ENCODE assay signal across 9 mouse cellular contexts in the genomic region with DNA sequence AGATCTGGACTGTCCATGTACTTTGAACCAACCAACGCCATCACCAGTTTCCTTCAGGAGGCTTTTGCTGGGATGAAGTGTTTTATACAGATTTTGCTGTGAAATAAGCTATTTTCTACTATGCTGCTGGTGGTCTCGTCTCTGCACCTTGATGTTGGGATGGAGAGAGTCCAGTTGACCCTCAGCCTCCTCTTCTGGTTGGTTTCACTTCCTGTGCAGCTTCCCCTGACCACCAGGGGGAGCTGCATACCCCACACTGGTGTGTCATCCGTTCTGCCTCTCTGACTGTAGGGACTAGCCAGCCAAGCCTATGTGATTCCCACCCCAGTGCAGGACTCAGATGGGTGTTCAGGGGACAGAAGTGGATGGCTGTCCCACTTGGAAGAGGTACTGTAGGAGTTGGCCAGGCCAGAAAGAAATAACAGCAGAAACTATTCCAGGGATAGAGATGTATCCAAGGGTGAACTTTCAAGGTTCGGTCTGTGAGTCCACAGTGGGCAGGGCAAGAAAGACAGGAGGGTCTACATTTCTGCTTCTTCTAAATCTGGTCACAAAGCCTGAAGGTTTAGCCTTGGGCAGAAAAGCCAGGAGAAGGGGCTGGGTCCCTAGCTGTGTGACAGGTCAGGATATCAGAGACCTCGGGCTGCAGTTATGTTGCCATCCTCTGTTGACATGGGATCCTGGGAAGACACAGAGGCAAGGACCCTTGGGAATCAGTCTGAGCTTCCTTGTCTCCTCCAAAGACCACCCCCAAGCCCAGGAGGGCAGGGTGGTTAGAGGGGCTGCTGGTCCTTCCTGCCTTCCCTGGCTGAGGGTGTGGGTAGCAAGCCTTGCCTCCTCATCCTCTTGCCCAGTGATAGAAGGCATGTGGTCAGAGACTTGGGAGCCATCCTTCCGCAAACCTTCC. TPM values are rescaled to one million over a fixed set of nuclear protein-coding genes. Genes with fewer than 3 reads are reported as not detected.
A peak's percentile ranks its signal among the peaks of the same experiment; 100 is the strongest.
DNase-seq lines count a peak whose midpoint lies in the region; ATAC-seq and TF ChIP-seq lines count a peak whose summit lies in the region.
"Had no signal": no experiment of that assay in that cellular context is flagged by ENCODE, and none has a peak within 500 bp of the region (broad histone marks: within the 10 kb centered on the region; RNA-seq: fewer than 3 reads in every experiment).

No protein-coding gene starts in this region.

- no peaks in the 10 kb centered on the region for H3K4me1 ChIP-seq in intestine, postnatal 0 days (replicated peaks; ENCODE audit: control insufficient read depth, insufficient read depth, low read length)
- H3K4me1 ChIP-seq in intestine, embryonic 16.5 days (ENCODE audit: control insufficient read depth, insufficient read depth, low read length) = no peaks in the 10 kb centered on the region; the same call in 1 of the 2 replicates
- peaks cover 13 to 57% of the 10 kb centered on the region in 2 experiments for H3K4me1 ChIP-seq in CH12.LX (ENCODE audit: control insufficient read depth in 1 of 2, insufficient read depth in 2 of 2)
- no peaks in the 10 kb centered on the region for H3K4me1 ChIP-seq in limb, embryonic 11.5 days (ENCODE audit: control insufficient read depth, insufficient read depth, low read length)
- H3K4me1 ChIP-seq in olfactory bulb, adult 2 months (ENCODE audit: control insufficient read depth, insufficient read depth, low read length) = no peaks in the 10 kb centered on the region
- H3K4me1 ChIP-seq: limb, embryonic 15.5 days had no signal

- H3K9ac ChIP-seq in intestine, postnatal 0 days (ENCODE audit: low read depth, low read length) = no peak overlapping the region
- no peak overlapping the region for H3K9ac ChIP-seq in intestine, embryonic 16.5 days (ENCODE audit: low read depth, low read length)
- H3K9ac ChIP-seq in CH12.LX (ENCODE audit: insufficient read depth, low read depth) = peak overlapping the region; percentile 96
- H3K9ac ChIP-seq in limb, embryonic 11.5 days (ENCODE audit: low read length) = no peak overlapping the region
- H3K9ac ChIP-seq: limb, embryonic 15.5 days had no signal

- peak; percentile 76 for TF ChIP-seq RAD21 in CH12.LX (IDR thresholded peaks at IDR 0.05; ENCODE audit: low read depth, low read length)

- in situ Hi-C loops in CH12.LX (cut with MboI; ENCODE audit: low pct_ligation_motif_present, low pct_unique_long_range_greater_than_20kb, low sequenced_read_pairs) = loop anchor here (5.0 to 25.0 kb wide), 2 partner anchors 35 to 505 kb away; a partner anchor contains a TSS

- dilution Hi-C loops in CH12.LX (cut with MboI; ENCODE audit: extremely low pct_ligation_motif_present, extremely low pct_unique_long_range_greater_than_20kb, low sequenced_read_pairs) = no loop called here

- H3K36me3 ChIP-seq in intestine, postnatal 0 days (ENCODE audit: control insufficient read depth, insufficient read depth) = peaks cover 18% of the 10 kb centered on the region; the same call in 1 of the 2 replicates
- no peaks in the 10 kb centered on the region for H3K36me3 ChIP-seq in intestine, embryonic 16.5 days (ENCODE audit: control insufficient read depth, insufficient read depth, low read length)
- peaks cover 27 to 56% of the 10 kb centered on the region in 2 experiments for H3K36me3 ChIP-seq in CH12.LX (replicated peaks in 1 of 2; ENCODE audit: control insufficient read depth in 1 of 2, insufficient read depth in 1 of 2, low read length in 1 of 2)
- no peaks in the 10 kb centered on the region for H3K36me3 ChIP-seq in limb, embryonic 11.5 days (ENCODE audit: control insufficient read depth, insufficient read depth, low read length)
- H3K36me3 ChIP-seq: limb, embryonic 15.5 days had no signal

- no peak for TF ChIP-seq EP300 in CH12.LX (IDR thresholded peaks at IDR 0.05; ENCODE audit: low read length)

- H3K79me2 ChIP-seq in CH12.LX (replicated peaks; ENCODE audit: control insufficient read depth, extremely low read depth, insufficient read depth, poor library complexity, severe bottlenecking) = peaks cover 25% of the 10 kb centered on the region

- TF ChIP-seq POLR2A in CH12.LX (IDR thresholded peaks at IDR 0.05; ENCODE audit: low read depth, low read length) = peak; percentile 54
- no peak for TF ChIP-seq POLR2A in olfactory bulb, adult 2 months (IDR thresholded peaks at IDR 0.05; ENCODE audit: insufficient read depth, low read depth, low read length)

- TF ChIP-seq CTCF in intestine, postnatal 0 days (IDR thresholded peaks at IDR 0.05; ENCODE audit: low read depth) = peak; percentile 90
- peak; percentile 81 to 92 for TF ChIP-seq CTCF in CH12.LX (conservative IDR thresholded peaks at IDR 0.05 in 1 of 2, IDR thresholded peaks at IDR 0.05 in 1 of 2; ENCODE audit: low read depth in 2 of 2, low read length in 2 of 2)
- TF ChIP-seq CTCF in olfactory bulb, adult 2 months (IDR thresholded peaks at IDR 0.05; ENCODE audit: insufficient read depth, low read depth, low read length) = peak; percentile 52

- H3K9me3 ChIP-seq in intestine, postnatal 0 days (ENCODE audit: control insufficient read depth) = no peaks in the 10 kb centered on the region
- H3K9me3 ChIP-seq in intestine, embryonic 16.5 days (ENCODE audit: control insufficient read depth, low read length) = no peaks in the 10 kb centered on the region
- H3K9me3 ChIP-seq in CH12.LX (replicated peaks; ENCODE audit: low read length) = no peaks in the 10 kb centered on the region
- H3K9me3 ChIP-seq in limb, embryonic 11.5 days (ENCODE audit: control insufficient read depth, low read length) = no peaks in the 10 kb centered on the region
- H3K9me3 ChIP-seq: limb, embryonic 15.5 days had no signal

- no peak overlapping the region for H3K4me2 ChIP-seq in intestine, postnatal 0 days (replicated peaks; ENCODE audit: low read depth)
- no peak overlapping the region for H3K4me2 ChIP-seq in intestine, embryonic 16.5 days (ENCODE audit: low read depth, low read length)
- H3K4me2 ChIP-seq in CH12.LX (ENCODE audit: insufficient read depth, low read depth, poor library complexity, severe bottlenecking) = peak overlapping the region; percentile 76
- H3K4me2 ChIP-seq in limb, embryonic 11.5 days (ENCODE audit: low read depth, severe bottlenecking) = no peak overlapping the region
- H3K4me2 ChIP-seq: limb, embryonic 15.5 days had no signal

- DNase-seq in CH12.LX (ENCODE audit: extremely low read depth) = peak; percentile 83
- DNase-seq in adrenal gland, postnatal 10 days = peak; percentile 82
- peak; percentile 65 for DNase-seq in gastrocnemius, postnatal 10 days
- peak; percentile 46 for DNase-seq in limb, embryonic 11.5 days (ENCODE audit: low spot score)
- DNase-seq in yolk sac, embryonic 10.5 days (ENCODE audit: low spot score) = no peak

- ATAC-seq in intestine, postnatal 0 days = no peak
- ATAC-seq in intestine, embryonic 16.5 days = no peak
- no peak for ATAC-seq in limb, embryonic 11.5 days (ENCODE audit: insufficient number of reproducible peaks, low FRiP score, low TSS enrichment, low read depth)

- no peaks in the 10 kb centered on the region for H3K27me3 ChIP-seq in intestine, postnatal 0 days (replicated peaks; ENCODE audit: control insufficient read depth, insufficient read depth, low read length)
- H3K27me3 ChIP-seq in intestine, embryonic 16.5 days (replicated peaks; ENCODE audit: control insufficient read depth, insufficient read depth, low read length) = no peaks in the 10 kb centered on the region
- no peaks in the 10 kb centered on the region for H3K27me3 ChIP-seq in CH12.LX (replicated peaks)
- H3K27me3 ChIP-seq in limb, embryonic 11.5 days (ENCODE audit: control insufficient read depth, insufficient read depth, low read length) = no peaks in the 10 kb centered on the region
- H3K27me3 ChIP-seq: limb, embryonic 15.5 days had no signal

- H3K4me3 ChIP-seq in intestine, postnatal 0 days (ENCODE audit: low read depth, low read length) = no peak overlapping the region
- no peak overlapping the region for H3K4me3 ChIP-seq in intestine, embryonic 16.5 days (ENCODE audit: low read length)
- H3K4me3 ChIP-seq in CH12.LX (replicated peaks in 1 of 3; ENCODE audit: low read depth in 2 of 3, low read length in 2 of 3, poor library complexity in 1 of 3) = peak overlapping the region; percentile 81 to 99 (median 91)
- H3K4me3 ChIP-seq in limb, embryonic 11.5 days (ENCODE audit: low read depth, low read length) = no peak overlapping the region
- no peak overlapping the region for H3K4me3 ChIP-seq in olfactory bulb, adult 2 months (ENCODE audit: insufficient read depth, low read depth, low read length)
- H3K4me3 ChIP-seq: limb, embryonic 15.5 days had no signal

- WGBS in intestine, postnatal 0 days = 69% methylated on average over 6 of the region's 6 CpGs
- 74% methylated on average over 6 of the region's 6 CpGs for WGBS in intestine, embryonic 16.5 days
- WGBS in limb, embryonic 11.5 days = 73% methylated on average over 6 of the region's 6 CpGs
- WGBS in olfactory bulb, adult 2 months = 67% methylated on average over 6 of the region's 6 CpGs

- H3K27ac ChIP-seq in intestine, postnatal 0 days (ENCODE audit: low read depth, low read length) = no peak overlapping the region
- H3K27ac ChIP-seq in intestine, embryonic 16.5 days (ENCODE audit: low read length) = no peak overlapping the region
- H3K27ac ChIP-seq in CH12.LX (ENCODE audit: insufficient read depth, low read depth) = peak overlapping the region; percentile 97
- no peak overlapping the region for H3K27ac ChIP-seq in limb, embryonic 11.5 days (replicated peaks; ENCODE audit: low read depth, low read length)
- H3K27ac ChIP-seq in olfactory bulb, adult 2 months (ENCODE audit: insufficient read depth, low read depth, low read length) = no peak overlapping the region
- H3K27ac ChIP-seq: limb, embryonic 15.5 days had no signal

RNA-seq across cellular contexts. Expression of a gene that starts 2.2 kb away (rescaled TPM):
- 28.7 and 31.2 TPM in 2 replicates for polyA plus RNA-seq in intestine, postnatal 0 days (2015; fragmentation: Nextera tagmentation; extraction: Ambion mirVana)
- 27.8 and 28.4 TPM in 2 replicates for polyA plus RNA-seq in intestine, embryonic 16.5 days (2015; fragmentation: Nextera tagmentation; extraction: Ambion mirVana)
- 2,306 and 3,109 TPM in 2 replicates for total RNA-seq in CH12.LX (2012; rRNA removed)
- 4,323 and 5,448 TPM in 2 replicates for total RNA-seq in CH12.LX (2014; rRNA removed)
- 1,849 and 1,886 TPM in 2 replicates for polyA plus RNA-seq in CH12.LX (2012; ENCODE audit: insufficient read length, low read depth)
- total RNA-seq in adrenal gland, postnatal 10 days (2021) = 10 to 100 TPM; 30.6 to 33.6 TPM
- total RNA-seq in gastrocnemius, postnatal 10 days (2021) = 1 to 10 TPM in 1 of 2 experiments, under 1 TPM in 1; 0.70 to 2.1 TPM
- polyA plus RNA-seq in limb, embryonic 11.5 days (2014; fragmentation: Nextera tagmentation; extraction: Ambion mirVana) = 5.1 and 6.2 TPM in 2 replicates
- not detected in 2 replicates for polyA plus RNA-seq in olfactory bulb, adult 2 months (2012; ENCODE audit: insufficient read depth, insufficient read length, low replicate concordance, missing spikeins)

RNA-seq across cellular contexts. Expression of a gene that starts 9.7 kb away (rescaled TPM):
- polyA plus RNA-seq in intestine, postnatal 0 days (2015; fragmentation: Nextera tagmentation; extraction: Ambion mirVana) = 0.88 and 1.5 TPM in 2 replicates
- 4.3 and 5.6 TPM in 2 replicates for polyA plus RNA-seq in intestine, embryonic 16.5 days (2015; fragmentation: Nextera tagmentation; extraction: Ambion mirVana)
- total RNA-seq in CH12.LX (2012; rRNA removed) (12.3 and 18.8 TPM in 2 replicates), CH12.LX (2014; rRNA removed) (6.0 and 6.6 TPM in 2 replicates)
- 35.9 and 38.8 TPM in 2 replicates for polyA plus RNA-seq in CH12.LX (2012; ENCODE audit: insufficient read length, low read depth)
- 1 to 10 TPM; 4.1 to 7.5 TPM for total RNA-seq in adrenal gland, postnatal 10 days (2021)
- 1 to 10 TPM in 1 of 2 experiments, under 1 TPM in 1; 0.73 to 1.7 TPM for total RNA-seq in gastrocnemius, postnatal 10 days (2021)
- 5.7 and 6.0 TPM in 2 replicates for polyA plus RNA-seq in limb, embryonic 11.5 days (2014; fragmentation: Nextera tagmentation; extraction: Ambion mirVana)
- polyA plus RNA-seq in olfactory bulb, adult 2 months (2012; ENCODE audit: insufficient read depth, insufficient read length, low replicate concordance, missing spikeins) = not detected in 2 replicates

RNA-seq across cellular contexts. Expression of a gene that starts 32.0 kb away (rescaled TPM):
- 17.9 and 22.5 TPM in 2 replicates for polyA plus RNA-seq in intestine, postnatal 0 days (2015; fragmentation: Nextera tagmentation; extraction: Ambion mirVana)
- polyA plus RNA-seq in intestine, embryonic 16.5 days (2015; fragmentation: Nextera tagmentation; extraction: Ambion mirVana) = 22.3 and 22.9 TPM in 2 replicates
- total RNA-seq in CH12.LX (2012; rRNA removed) = 9.2 and 10.6 TPM in 2 replicates
- total RNA-seq in CH12.LX (2014; rRNA removed) = 3.0 and 3.6 TPM in 2 replicates
- 15.6 and 15.9 TPM in 2 replicates for polyA plus RNA-seq in CH12.LX (2012; ENCODE audit: insufficient read length, low read depth)
- total RNA-seq in adrenal gland, postnatal 10 days (2021) = under 1 TPM; 0.82 to 0.96 TPM
- not detected for total RNA-seq in gastrocnemius, postnatal 10 days (2021)
- polyA plus RNA-seq in limb, embryonic 11.5 days (2014; fragmentation: Nextera tagmentation; extraction: Ambion mirVana) = 3.7 and 4.4 TPM in 2 replicates
- polyA plus RNA-seq in olfactory bulb, adult 2 months (2012; ENCODE audit: insufficient read depth, insufficient read length, low replicate concordance, missing spikeins) = not detected in 2 replicates

RNA-seq across cellular contexts. Expression of a gene that starts 36.0 kb away (rescaled TPM):
- 503 and 522 TPM in 2 replicates for polyA plus RNA-seq in intestine, postnatal 0 days (2015; fragmentation: Nextera tagmentation; extraction: Ambion mirVana)
- polyA plus RNA-seq in intestine, embryonic 16.5 days (2015; fragmentation: Nextera tagmentation; extraction: Ambion mirVana) = 428 and 452 TPM in 2 replicates
- total RNA-seq in CH12.LX (2012; rRNA removed) (151 and 153 TPM in 2 replicates), CH12.LX (2014; rRNA removed) (104 and 128 TPM in 2 replicates)
- polyA plus RNA-seq in CH12.LX (2012; ENCODE audit: insufficient read length, low read depth) = 289 and 362 TPM in 2 replicates
- 100 to 1,000 TPM in 1 of 2 experiments, 10 to 100 TPM in 1; 94.4 to 103 TPM for total RNA-seq in adrenal gland, postnatal 10 days (2021)
- total RNA-seq in gastrocnemius, postnatal 10 days (2021) = 10 to 100 TPM; 44.9 to 59.6 TPM
- polyA plus RNA-seq in limb, embryonic 11.5 days (2014; fragmentation: Nextera tagmentation; extraction: Ambion mirVana) = 314 and 345 TPM in 2 replicates
- polyA plus RNA-seq in olfactory bulb, adult 2 months (2012; ENCODE audit: insufficient read depth, insufficient read length, low replicate concordance, missing spikeins) = 1,207 TPM in 1 of 2 replicates, not detected in the other

RNA-seq across cellular contexts. Expression of a gene that starts 39.0 kb away (rescaled TPM):
- not detected in 2 replicates for polyA plus RNA-seq in intestine, postnatal 0 days (2015; fragmentation: Nextera tagmentation; extraction: Ambion mirVana)
- not detected in 2 replicates for polyA plus RNA-seq in intestine, embryonic 16.5 days (2015; fragmentation: Nextera tagmentation; extraction: Ambion mirVana)
- not detected in 2 replicates for total RNA-seq in CH12.LX (2012; rRNA removed)
- not detected in 2 replicates for total RNA-seq in CH12.LX (2014; rRNA removed)
- 0.16 TPM in 1 of 2 replicates, not detected in the other for polyA plus RNA-seq in CH12.LX (2012; ENCODE audit: insufficient read length, low read depth)
- under 1 TPM in 1 of 2 experiments, not detected in 1; 0.24 TPM for total RNA-seq in adrenal gland, postnatal 10 days (2021)
- total RNA-seq in gastrocnemius, postnatal 10 days (2021) = not detected
- polyA plus RNA-seq in limb, embryonic 11.5 days (2014; fragmentation: Nextera tagmentation; extraction: Ambion mirVana) = not detected in 2 replicates
- not detected in 2 replicates for polyA plus RNA-seq in olfactory bulb, adult 2 months (2012; ENCODE audit: insufficient read depth, insufficient read length, low replicate concordance, missing spikeins)
- polyA plus RNA-seq: limb, embryonic 15.5 days had no signal

Comparison
In these comparisons a context has a peak if more than half of its experiments do, and no peak if none do; other contexts are left out.
1. H3K4me3 ChIP-seq: peak in CH12.LX (3 of 3); none in intestine, postnatal 0 days (single experiment), intestine, embryonic 16.5 days (single experiment), limb, embryonic 11.5 days (single experiment) and olfactory bulb, adult 2 months (single experiment).
2. RNA of a gene that starts 2.2 kb away (polyA plus RNA-seq): 1,849 to 1,886 TPM in CH12.LX; 28.7 to 31.2 TPM in intestine, postnatal 0 days, 27.8 to 28.4 TPM in intestine, embryonic 16.5 days, 5.1 to 6.2 TPM in limb, embryonic 11.5 days and not detected in olfactory bulb, adult 2 months; every median in the first group is over 10 times any median in the second.
3. Peak in every context shown above with its lines, with median percentiles within 50 percentile points of each other: CTCF ChIP-seq.